Mouse (Mus musculus) ES-E14 (cell line): Measurements from ENCODE around the gene 2310022B05Rik.

Experiments
- CHD2 ChIP-seq: IDR thresholded peaks from 2 replicates; pipeline ENCODE4 v1.6.1; 2014; ENCODE audit warnings: mild to moderate bottlenecking, low read depth, low read length, inconsistent platforms
- ZC3H11A ChIP-seq: IDR thresholded peaks from 2 replicates; pipeline ENCODE4 v1.6.1; 2012; ENCODE audit warnings: low read depth, mild to moderate bottlenecking, inconsistent platforms, low read length, borderline replicate concordance

DNA sequence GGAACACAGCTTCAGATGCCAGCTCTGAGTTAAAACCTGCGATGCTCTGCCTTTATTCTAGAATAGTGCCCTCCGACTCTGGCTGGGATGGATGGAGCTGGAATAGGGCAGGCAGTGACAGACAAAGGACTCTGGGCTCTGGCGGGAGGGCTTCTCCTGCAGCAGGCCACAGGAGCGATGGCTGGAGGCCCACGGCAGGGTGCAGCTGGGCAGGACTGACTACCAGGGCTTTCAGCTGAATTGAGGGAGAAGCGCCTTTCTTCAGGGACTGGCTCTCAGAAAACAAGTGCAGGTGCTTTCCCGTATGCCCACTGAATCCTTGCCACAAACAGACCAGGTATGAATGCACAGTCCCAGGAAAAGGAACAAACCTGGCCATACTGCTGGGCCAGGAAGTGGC lies 13.9 kb upstream of the 2310022B05Rik start:
- TF ChIP-seq CHD2 (no peak), ZC3H11A (no peak)
